Mouse (Mus musculus) thymus, postnatal 4 days (tissue): ENCODE results near the gene Mpzl2.

Source experiments
- DNase-seq: peaks from one replicate; pipeline ENCODE4 v3.0.0; 2021

The Mpzl2 gene

GRCm38 (mm10) chr9:45088040-45088439 lies 48.4 kb downstream of the Mpzl2 start:
- DNase-seq = no peak

GRCm38 (mm10) chr9:45090811-45091210 lies 51.2 kb downstream of the Mpzl2 start:
- no peak for DNase-seq

DNA sequence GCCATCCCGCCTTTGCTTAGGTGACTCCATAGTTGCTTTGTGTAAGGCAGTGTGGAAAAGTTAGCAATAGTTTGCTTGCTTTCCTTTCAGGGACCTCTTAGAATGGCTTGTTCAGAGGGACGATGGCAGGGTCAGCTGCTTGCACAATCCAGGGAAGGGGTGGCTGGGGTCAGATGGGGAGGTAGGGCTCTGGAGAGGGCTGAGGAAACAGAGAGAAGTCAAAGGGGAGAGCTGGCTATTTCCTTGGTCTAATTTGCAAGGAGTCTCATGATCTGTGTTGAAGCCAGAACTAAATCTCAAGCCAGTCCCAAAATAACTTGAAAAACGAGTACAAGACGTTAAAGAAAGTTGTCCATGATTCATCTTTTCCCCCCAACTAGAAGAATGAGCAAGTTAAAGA lies 53.0 kb downstream of the Mpzl2 start:
- no peak for DNase-seq

- DNase-seq = no peak
Measured at GRCm38 (mm10) chr9:45095149-45095937, 55.7 kb downstream of the Mpzl2 start.

GRCm38 (mm10) chr9:45097877-45098276 lies 58.3 kb downstream of the Mpzl2 start:
- DNase-seq = no peak

GRCm38 (mm10) chr9:45098426-45098825 lies 58.8 kb downstream of the Mpzl2 start:
- DNase-seq = peak; percentile 62

DNA sequence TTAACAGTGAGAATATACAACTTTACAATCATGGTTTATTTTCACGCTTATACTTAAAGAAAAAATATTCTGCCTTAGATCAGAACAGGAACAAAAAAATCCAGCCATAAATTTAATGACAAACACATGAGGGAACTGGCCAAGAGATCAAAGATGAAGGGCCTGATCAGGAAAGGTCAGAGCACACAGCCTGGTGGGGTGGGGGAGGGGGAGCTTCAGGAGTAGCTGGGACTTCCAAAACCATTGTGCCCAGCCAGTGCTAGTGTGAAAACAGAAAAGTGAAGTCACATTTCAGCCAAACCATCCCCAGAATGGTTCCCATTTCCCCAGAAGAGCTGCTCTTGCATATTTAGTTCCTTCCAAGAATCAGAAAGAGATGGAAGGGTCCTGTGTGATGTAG lies 62.9 kb downstream of the Mpzl2 start:
- no peak for DNase-seq

GRCm38 (mm10) chr9:45103211-45103979 lies 63.8 kb downstream of the Mpzl2 start:
- no peak for DNase-seq
